Mouse (Mus musculus): Measurements from ENCODE around the gene Emp2.
A peak's percentile ranks its signal among the peaks of the same experiment; 100 is the strongest.

The Emp2 gene

DNA sequence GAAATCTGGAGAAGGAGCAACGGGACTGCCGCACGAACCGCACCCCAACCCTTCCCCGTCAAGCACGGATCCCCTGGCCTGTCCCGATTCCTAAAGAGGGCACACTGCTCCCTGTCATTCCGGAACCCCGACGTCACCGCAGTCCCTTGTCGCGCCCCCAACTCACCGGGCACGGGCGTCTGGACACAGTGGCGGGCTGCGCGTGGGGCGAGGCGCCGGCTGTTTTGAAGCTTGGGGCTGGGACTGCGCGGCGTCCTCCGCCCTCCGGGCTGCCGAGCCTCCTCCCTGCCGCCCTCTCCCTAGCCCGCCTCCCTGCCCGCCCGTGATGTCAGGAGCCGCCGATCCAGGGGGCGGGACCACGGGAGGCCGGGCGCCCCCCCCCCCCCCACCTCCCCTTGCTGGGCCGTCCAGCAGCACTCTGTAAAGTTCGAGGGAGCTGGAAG, at the start of gene Emp2:
Gene Emp2, minus strand, starts transcription at position 323 of the 443 bp plus-strand sequence.
- peak in 1 of 2 experiments; percentile 5 for DNase-seq (ENCODE audit: low spot score in 2 of 2)

DNA sequence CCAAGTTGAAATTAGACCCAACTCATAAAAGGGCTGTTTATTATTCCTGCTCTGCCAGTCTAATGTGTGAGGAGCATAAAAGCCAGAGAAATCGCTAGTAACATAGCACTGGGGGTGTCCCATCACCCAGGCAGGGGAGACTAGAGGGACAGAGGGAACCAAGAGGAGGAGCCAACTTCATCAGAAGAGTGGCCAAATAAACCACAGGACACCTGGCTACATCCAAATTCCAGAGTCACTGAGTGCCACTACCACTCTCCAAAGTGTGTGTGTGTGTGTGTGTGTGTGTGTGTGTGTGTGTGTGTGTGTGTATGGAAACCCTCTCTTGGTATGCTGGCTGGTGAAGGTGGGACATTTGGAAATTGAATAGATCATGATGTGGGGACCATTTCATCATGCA, 49.3 kb upstream of the Emp2 start:
- DNase-seq (ENCODE audit: low spot score in 2 of 2), result no peak

GRCm38 (mm10) chr16:10359241-10359640, 45.5 kb upstream of the Emp2 start:
- DNase-seq (ENCODE audit: low spot score in 2 of 2), result no peak

GRCm38 (mm10) chr16:10358010-10358934, 44.5 kb upstream of the Emp2 start:
- no peak for DNase-seq (ENCODE audit: low spot score in 2 of 2)

DNA sequence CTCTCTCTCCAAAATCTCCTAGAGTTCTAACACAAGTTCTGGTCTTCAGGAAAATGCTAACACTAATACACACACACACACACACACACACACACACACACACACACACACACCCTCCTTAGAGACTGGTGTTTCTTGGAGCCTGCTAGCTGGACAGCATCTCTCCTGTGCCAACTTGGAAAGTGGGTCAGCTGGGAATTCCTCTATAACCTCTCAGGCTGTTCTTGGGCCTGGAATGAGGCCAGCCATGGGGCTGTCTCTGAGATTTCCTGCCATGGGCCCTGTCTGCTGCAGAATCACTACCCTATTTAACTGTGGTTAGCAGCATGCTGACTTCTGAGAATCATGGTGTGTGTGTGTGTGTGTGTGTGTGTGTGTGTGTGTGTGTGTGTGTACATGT, 41.2 kb upstream of the Emp2 start:
- no peak for DNase-seq (ENCODE audit: low spot score in 2 of 2)

- DNase-seq (ENCODE audit: low spot score in 2 of 2), result no peak
These were observed 37.4 kb upstream of the Emp2 start for GRCm38 (mm10) chr16:10351050-10351636.

DNA sequence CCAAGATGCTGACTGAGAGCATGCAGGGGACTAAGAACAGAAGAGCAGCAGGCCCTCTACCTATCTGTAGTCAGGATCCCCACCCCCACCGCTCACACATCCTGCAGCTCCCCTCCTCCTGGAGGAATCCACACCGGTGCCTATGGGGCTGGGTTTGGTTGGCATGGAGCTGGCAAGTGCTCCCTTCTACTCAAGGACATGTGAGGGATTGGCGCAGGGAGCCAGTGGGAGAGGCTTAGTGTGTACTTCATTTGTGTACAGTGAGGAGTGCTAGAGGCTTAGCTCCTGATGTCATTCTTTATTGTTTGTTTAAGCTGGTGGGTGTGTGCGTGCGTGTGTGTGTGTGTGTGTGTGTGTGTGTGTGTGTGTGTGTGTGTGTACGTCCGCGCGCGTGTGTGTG, 36.1 kb upstream of the Emp2 start:
- DNase-seq (ENCODE audit: low spot score in 2 of 2), result no peak

DNA sequence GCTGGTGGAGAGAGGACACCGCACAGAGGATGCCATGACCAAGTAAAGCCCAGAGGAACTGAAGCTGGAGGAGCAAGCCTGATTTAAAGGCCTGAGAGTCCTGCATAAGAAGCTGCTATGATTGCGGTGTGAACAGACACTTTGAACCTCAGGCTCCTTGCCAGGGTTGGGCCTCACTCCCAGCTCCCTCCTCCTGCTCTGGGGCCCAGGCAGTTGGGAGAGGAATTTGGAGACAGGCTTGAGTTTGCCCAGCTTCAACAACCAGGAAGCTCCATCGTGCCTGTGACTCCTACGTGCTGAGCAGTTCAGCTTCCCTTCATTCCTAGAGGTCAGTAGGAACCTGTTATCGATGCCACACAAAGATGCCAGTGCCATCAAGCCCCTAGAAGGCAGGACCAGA, 35.7 kb upstream of the Emp2 start:
- no peak for DNase-seq (ENCODE audit: low spot score in 2 of 2)

GRCm38 (mm10) chr16:10347551-10347950, 33.8 kb upstream of the Emp2 start:
- DNase-seq (ENCODE audit: low spot score in 2 of 2), result no peak

GRCm38 (mm10) chr16:10341110-10341509, 27.3 kb upstream of the Emp2 start:
- no peak for DNase-seq (ENCODE audit: low spot score in 2 of 2)

GRCm38 (mm10) chr16:10339930-10340329, 26.2 kb upstream of the Emp2 start:
- no peak for DNase-seq (ENCODE audit: low spot score in 2 of 2)

DNA sequence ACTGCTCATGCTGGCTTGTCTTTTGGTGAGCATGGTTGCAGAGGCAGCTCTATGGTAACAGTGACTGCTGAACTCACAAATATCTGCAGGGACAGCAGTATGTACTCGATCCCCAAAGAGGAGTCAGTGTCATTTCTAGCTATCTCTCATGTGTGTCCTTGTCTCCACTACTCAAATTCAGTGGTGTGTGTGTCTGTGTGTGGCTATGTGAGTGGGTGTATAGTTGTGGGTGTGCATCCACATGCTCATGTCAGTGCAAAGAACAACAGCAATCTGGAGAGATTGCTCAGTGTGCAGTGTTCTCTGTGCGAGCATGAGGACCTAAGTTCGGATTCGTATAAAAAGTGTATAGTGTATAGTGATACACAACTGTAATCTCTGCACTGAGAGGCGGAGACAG, 24.8 kb upstream of the Emp2 start:
- no peak for DNase-seq (ENCODE audit: low spot score in 2 of 2)

- DNase-seq (ENCODE audit: low spot score in 2 of 2), result no peak
These were observed 23.8 kb upstream of the Emp2 start for GRCm38 (mm10) chr16:10337422-10338197.

DNA sequence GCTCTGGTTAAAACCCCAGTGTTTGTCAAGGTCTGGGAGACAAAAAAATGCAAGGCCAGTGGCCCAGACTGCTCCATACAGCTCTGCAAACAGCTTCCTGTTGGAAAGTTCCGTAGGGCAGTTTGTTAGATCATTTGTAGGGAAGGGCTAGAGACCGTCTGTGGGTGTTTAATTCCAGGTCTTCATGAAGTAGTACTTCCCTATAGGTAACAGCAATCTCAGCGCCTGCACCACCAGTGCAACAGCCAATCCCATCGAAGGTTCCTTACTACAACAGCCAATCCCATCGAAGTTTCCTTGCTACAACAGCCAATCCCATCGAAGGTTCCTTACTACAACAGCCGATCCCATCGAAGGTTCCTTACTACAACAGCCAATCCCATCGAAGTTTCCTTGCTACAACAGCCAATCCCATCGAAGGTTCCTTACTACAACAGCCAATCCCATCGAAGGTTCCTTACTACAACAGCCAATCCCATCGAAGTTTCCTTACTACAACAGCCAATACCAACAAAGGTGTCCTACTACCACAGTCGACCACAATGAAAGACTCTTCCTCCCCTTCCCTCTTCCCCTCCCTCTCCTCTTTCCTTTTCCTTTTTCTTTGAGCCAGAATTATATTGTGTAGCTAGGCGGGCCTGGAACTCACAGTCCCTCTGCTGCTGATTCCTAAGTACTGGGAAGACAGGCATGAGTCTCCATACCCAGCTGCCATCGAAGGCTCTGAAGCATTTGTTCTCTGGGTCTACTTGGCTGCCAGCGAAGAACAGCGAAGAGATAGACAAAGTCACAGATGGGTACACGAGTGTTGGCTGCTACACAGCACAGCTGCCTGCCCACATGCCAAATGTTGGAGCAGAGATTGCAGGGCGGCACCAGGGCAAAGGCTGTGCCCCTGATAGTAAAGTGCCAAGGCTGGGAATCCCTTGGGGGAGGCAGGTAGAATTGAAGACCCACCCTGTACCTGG, 23.0 kb upstream of the Emp2 start:
- DNase-seq (ENCODE audit: low spot score in 2 of 2), result no peak

DNA sequence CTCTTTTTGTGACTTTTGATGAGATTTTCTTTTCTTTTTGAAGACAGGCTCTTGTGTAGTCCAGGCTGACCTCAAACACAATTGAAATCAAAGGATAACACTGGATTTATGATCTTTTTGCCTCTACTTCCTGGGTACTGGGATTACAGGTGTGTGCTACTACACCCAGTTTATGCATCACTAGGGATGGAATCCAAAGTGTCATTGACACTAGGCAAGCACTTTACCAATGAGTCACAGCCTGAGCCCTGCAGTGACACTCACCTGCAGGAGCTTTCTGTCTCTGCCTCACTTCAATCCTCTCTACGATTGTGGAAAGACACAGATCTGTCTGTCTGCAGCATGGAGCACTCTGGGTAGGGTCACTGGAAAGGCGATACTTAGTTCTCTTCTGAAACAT, 22.2 kb upstream of the Emp2 start:
- DNase-seq (ENCODE audit: low spot score in 2 of 2), result no peak

DNA sequence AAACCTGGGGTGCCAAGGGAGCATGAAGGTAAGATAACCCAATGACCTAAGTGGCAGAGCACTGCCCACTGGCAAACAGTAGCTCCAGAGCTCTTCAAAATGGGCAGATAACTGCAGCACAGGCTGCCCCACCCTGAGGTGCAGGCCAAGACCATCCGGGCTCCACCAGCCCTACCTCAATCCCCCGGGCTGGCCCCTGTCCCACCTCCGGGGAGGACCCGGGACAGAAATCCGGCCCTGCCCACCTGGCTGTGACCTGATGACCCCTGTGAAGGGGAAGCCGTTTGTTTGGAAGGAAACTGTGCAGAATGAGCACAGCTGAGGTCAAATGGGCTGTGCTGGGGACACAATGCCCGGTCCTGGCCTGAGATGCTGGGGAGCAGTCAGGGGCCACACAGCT, 19.0 kb upstream of the Emp2 start:
- no peak for DNase-seq (ENCODE audit: low spot score in 2 of 2)

DNA sequence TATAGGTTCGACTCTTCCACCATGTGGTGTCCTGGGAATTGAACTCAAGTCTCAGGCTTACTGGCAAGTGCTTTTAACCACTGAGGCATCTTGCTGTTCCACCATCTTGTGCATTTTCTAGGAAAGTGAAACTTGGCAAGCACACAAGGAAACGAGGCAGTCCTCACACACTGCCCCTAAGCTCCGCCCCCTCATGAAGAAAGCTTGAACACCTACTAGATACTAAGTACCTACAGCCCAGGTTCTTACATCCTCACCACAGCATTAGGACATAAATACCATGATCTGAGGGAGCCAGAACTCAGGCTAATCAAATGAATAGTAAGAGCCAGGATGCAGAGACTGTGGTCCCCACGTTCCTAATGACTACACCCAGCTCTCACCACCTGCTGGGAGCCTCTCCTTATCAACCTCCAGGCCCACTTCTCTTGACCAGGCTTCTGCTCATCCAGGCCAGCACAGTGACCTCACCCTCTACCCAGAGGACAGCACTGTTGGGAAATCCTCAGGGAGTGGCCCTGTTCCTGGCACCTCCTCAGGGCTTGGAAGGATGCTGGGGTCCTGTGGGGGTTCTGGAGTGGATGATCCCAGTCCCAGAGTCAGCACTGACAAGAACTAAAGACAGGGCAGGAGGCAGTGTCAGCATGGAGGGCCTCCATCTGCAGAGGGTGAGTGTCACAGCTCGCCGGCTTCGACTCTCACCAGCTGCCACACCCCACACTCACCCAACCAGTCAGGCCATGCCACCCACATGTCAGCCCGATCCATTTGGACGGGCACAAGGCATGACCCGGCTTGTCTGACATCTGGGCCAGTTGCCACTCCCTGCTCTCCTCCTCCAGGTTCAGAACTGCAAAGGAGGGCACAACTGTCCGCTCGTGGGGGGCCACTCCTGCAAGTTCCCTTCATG, 17.1 kb upstream of the Emp2 start:
- no peak for DNase-seq (ENCODE audit: low spot score in 2 of 2)

- no peak for DNase-seq (ENCODE audit: low spot score in 2 of 2)
These were observed 14.0 kb upstream of the Emp2 start for GRCm38 (mm10) chr16:10327563-10328333.

- no peak for DNase-seq (ENCODE audit: low spot score in 2 of 2)
These were observed 6.3 kb upstream of the Emp2 start for GRCm38 (mm10) chr16:10319914-10320569.

Data from thymus, postnatal 10 days (tissue).